ENCODE assay signal across 24 mouse cellular contexts in genomic region chr2:9996111-9996510, GRCm38 (mm10). TPM values are rescaled to one million over a fixed set of nuclear protein-coding genes. Genes with fewer than 3 reads are reported as not detected.
A peak's percentile ranks its signal among the peaks of the same experiment; 100 is the strongest.
DNase-seq lines count a peak whose midpoint lies in the region; ATAC-seq lines count a peak whose summit lies in the region.
"Had no signal": no experiment of that assay in that cellular context is flagged by ENCODE, and none has a peak within 500 bp of the region (broad histone marks: within the 10 kb centered on the region; RNA-seq: fewer than 3 reads in every experiment).

No protein-coding gene starts in this region.

- no peak overlapping the region for H3K27ac ChIP-seq in embryonic facial prominence, embryonic 12.5 days
- no peak overlapping the region for H3K27ac ChIP-seq in embryonic facial prominence, embryonic 10.5 days (replicated peaks)
- no peak overlapping the region for H3K27ac ChIP-seq in limb, embryonic 13.5 days
- H3K27ac ChIP-seq in limb, embryonic 10.5 days = no peak overlapping the region
- H3K27ac ChIP-seq: forebrain, embryonic 10.5 days; hindbrain, embryonic 12.5 days had no signal

- no peaks in the 10 kb centered on the region for H3K9me3 ChIP-seq in embryonic facial prominence, embryonic 12.5 days
- H3K9me3 ChIP-seq in embryonic facial prominence, embryonic 10.5 days = no peaks in the 10 kb centered on the region
- no peaks in the 10 kb centered on the region for H3K9me3 ChIP-seq in limb, embryonic 13.5 days
- H3K9me3 ChIP-seq in limb, embryonic 10.5 days (replicated peaks) = no peaks in the 10 kb centered on the region
- H3K9me3 ChIP-seq: forebrain, embryonic 10.5 days; hindbrain, embryonic 12.5 days; megakaryocyte, embryonic 14.5 days had no signal

- H3K36me3 ChIP-seq in embryonic facial prominence, embryonic 12.5 days = no peaks in the 10 kb centered on the region
- no peaks in the 10 kb centered on the region for H3K36me3 ChIP-seq in embryonic facial prominence, embryonic 10.5 days (replicated peaks)
- no peaks in the 10 kb centered on the region for H3K36me3 ChIP-seq in limb, embryonic 13.5 days
- H3K36me3 ChIP-seq in limb, embryonic 10.5 days = no peaks in the 10 kb centered on the region
- H3K36me3 ChIP-seq: forebrain, embryonic 10.5 days; hindbrain, embryonic 12.5 days had no signal

- H3K4me2 ChIP-seq in embryonic facial prominence, embryonic 12.5 days (replicated peaks) = no peak overlapping the region
- no peak overlapping the region for H3K4me2 ChIP-seq in limb, embryonic 13.5 days (replicated peaks)
- H3K4me2 ChIP-seq: hindbrain, embryonic 12.5 days had no signal

- ATAC-seq in embryonic facial prominence, embryonic 12.5 days (ENCODE audit: insufficient number of reproducible peaks, insufficient read depth, low FRiP score, low TSS enrichment) = peak; percentile 28; the same call in 1 of the 2 replicates
- peak; percentile 32; the same call in 1 of the 2 replicates for ATAC-seq in limb, embryonic 13.5 days (ENCODE audit: low FRiP score, low read depth)
- peak; percentile 85 for ATAC-seq in granulocyte monocyte progenitor cell, adult 5-6 weeks (replicated peaks; ENCODE audit: poor library complexity, severe bottlenecking)
- ATAC-seq: CD4-positive, CD25-positive, alpha-beta regulatory T cell, adult 4 months; forebrain, embryonic 16.5 days had no signal

- 85% methylated on average over 5 of the region's 5 CpGs for WGBS in embryonic facial prominence, embryonic 12.5 days
- 82% methylated on average over 5 of the region's 5 CpGs for WGBS in embryonic facial prominence, embryonic 10.5 days
- 89% methylated on average over 5 of the region's 5 CpGs for WGBS in limb, embryonic 13.5 days
- WGBS in limb, embryonic 10.5 days = 87% methylated on average over 5 of the region's 5 CpGs

- 0 out of 2 replicates have a peak, but pooled peaks cover 2% of the 10 kb centered on the region for H3K4me1 ChIP-seq in embryonic facial prominence, embryonic 12.5 days
- 0 out of 2 replicates have a peak, but pooled peaks cover 4% of the 10 kb centered on the region for H3K4me1 ChIP-seq in embryonic facial prominence, embryonic 10.5 days
- H3K4me1 ChIP-seq in limb, embryonic 13.5 days = 0 out of 2 replicates have a peak, but pooled peaks cover 6% of the 10 kb centered on the region
- H3K4me1 ChIP-seq in limb, embryonic 10.5 days = 0 out of 2 replicates have a peak, but pooled peaks cover 2% of the 10 kb centered on the region
- H3K4me1 ChIP-seq: forebrain, embryonic 10.5 days; hindbrain, embryonic 12.5 days had no signal

- no peak for DNase-seq in embryonic facial prominence, embryonic 10.5 days (ENCODE audit: low spot score)
- DNase-seq in limb, embryonic 10.5 days (ENCODE audit: low spot score) = no peak
- DNase-seq in 416B (ENCODE audit: low read depth) = peak; percentile 45
- DNase-seq in left cerebral cortex, adult 18-20 months (ENCODE audit: low spot score in 2 of 2) = no peak
- DNase-seq in retina, embryonic 14.5 days (ENCODE audit: low spot score) = no peak
- DNase-seq: cerebellum, adult 11-12 months; cerebellum, postnatal 14 days; gastrocnemius, postnatal 36 days; kidney, adult 18-20 months; kidney, postnatal 4 days; liver; lung, adult 2 months; lung, postnatal 14 days; right cerebral cortex, postnatal 14 days; spleen, adult 18-20 months; thymus, postnatal 36 days had no signal

- H3K4me3 ChIP-seq in embryonic facial prominence, embryonic 12.5 days = no peak overlapping the region
- H3K4me3 ChIP-seq in embryonic facial prominence, embryonic 10.5 days = no peak overlapping the region
- no peak overlapping the region for H3K4me3 ChIP-seq in limb, embryonic 13.5 days
- H3K4me3 ChIP-seq in limb, embryonic 10.5 days = no peak overlapping the region
- H3K4me3 ChIP-seq: forebrain, embryonic 10.5 days; hindbrain, embryonic 12.5 days; megakaryocyte, embryonic 14.5 days had no signal

- no peak overlapping the region for H3K9ac ChIP-seq in embryonic facial prominence, embryonic 12.5 days
- H3K9ac ChIP-seq in limb, embryonic 13.5 days = no peak overlapping the region
- H3K9ac ChIP-seq: hindbrain, embryonic 12.5 days had no signal

- H3K27me3 ChIP-seq in embryonic facial prominence, embryonic 12.5 days = no peaks in the 10 kb centered on the region
- H3K27me3 ChIP-seq in embryonic facial prominence, embryonic 10.5 days (replicated peaks; ENCODE audit: low read depth, poor library complexity, severe bottlenecking) = no peaks in the 10 kb centered on the region
- H3K27me3 ChIP-seq in limb, embryonic 13.5 days = no peaks in the 10 kb centered on the region
- H3K27me3 ChIP-seq in limb, embryonic 10.5 days (ENCODE audit: low read depth, poor library complexity, severe bottlenecking) = no peaks in the 10 kb centered on the region
- H3K27me3 ChIP-seq: hindbrain, embryonic 12.5 days; megakaryocyte, embryonic 14.5 days had no signal

RNA-seq across cellular contexts. Expression of gene Taf3, which starts 52.3 kb away (rescaled TPM):
- polyA plus RNA-seq in embryonic facial prominence, embryonic 12.5 days (2016; fragmentation: Nextera tagmentation; extraction: Ambion mirVana) = 15.8 and 16.0 TPM in 2 replicates
- 16.1 and 17.3 TPM in 2 replicates for polyA plus RNA-seq in embryonic facial prominence, embryonic 10.5 days (2016; fragmentation: Nextera tagmentation; extraction: Ambion mirVana)
- 15.2 and 16.5 TPM in 2 replicates for polyA plus RNA-seq in limb, embryonic 13.5 days (2015; fragmentation: Nextera tagmentation; extraction: Ambion mirVana)
- polyA plus RNA-seq in limb, embryonic 10.5 days (2016; fragmentation: Nextera tagmentation; extraction: Ambion mirVana) = 15.1 and 16.3 TPM in 2 replicates
- 17.3 and 21.4 TPM in 2 replicates for total RNA-seq in granulocyte monocyte progenitor cell, adult 5-6 weeks (2014; fragmentation: Nextera tagmentation)
- 8.7 and 9.0 TPM in 2 replicates for total RNA-seq in granulocyte monocyte progenitor cell, adult 5-6 weeks (2017)
- total RNA-seq in left cerebral cortex, adult 18-20 months (2021) = 10 to 100 TPM; 14.3 to 17.1 TPM

Comparison
In these comparisons a context has a peak if more than half of its experiments do, and no peak if none do; other contexts are left out.
1. ATAC-seq: peak in every context shown above with its lines; median percentile 85 in granulocyte monocyte progenitor cell, adult 5-6 weeks; 32 in limb, embryonic 13.5 days; 28 in embryonic facial prominence, embryonic 12.5 days.